Mouse (Mus musculus) MEL (cell line): ENCODE results near the gene Sdhaf1. TPM values are rescaled to one million over a fixed set of nuclear protein-coding genes. Genes with fewer than 3 reads are reported as not detected.

ENCODE experiments used
- DNase-seq: peaks from one replicate; pipeline ENCODE4 v3.0.0; 2011; ENCODE audit warnings: low read depth, low spot score
- H3K27ac ChIP-seq: 2 replicates; pipeline ENCODE4 v1.5.1; 2012; ENCODE audit warnings: low read depth, mild to moderate bottlenecking, control low read depth, low read length, moderate library complexity; ENCODE audit not compliant: control insufficient read depth
- H3K27me3 ChIP-seq, 2 experiments: fragments of 150-350 bp in 1 of 2; sonication (generic) in 1 of 2; 2 replicates each; pipeline ENCODE4 v1.6.1; 2012; ENCODE audit warnings: low read length in 2 of 2, mild to moderate bottlenecking in 2 of 2, improper control_type of control experiment in 1 of 2, moderate library complexity in 1 of 2; ENCODE audit not compliant: insufficient read depth in 2 of 2, control insufficient read depth in 1 of 2
- H3K36me3 ChIP-seq, 2 experiments: 2 replicates each; pipeline ENCODE4 v1.6.1; 2012 to 2014; ENCODE audit warnings: low read length in 2 of 2, improper control_type of control experiment in 1 of 2, inconsistent platforms in 1 of 2, mild to moderate bottlenecking in 1 of 2; ENCODE audit not compliant: insufficient read depth in 2 of 2, control insufficient read depth in 1 of 2
- H3K4me1 ChIP-seq, 2 experiments: fragments of 150-350 bp in 1 of 2; sonication (generic) in 1 of 2; 2 replicates each; pipeline ENCODE4 v1.6.1; 2012; ENCODE audit warnings: low read length in 2 of 2, improper control_type of control experiment in 1 of 2, mild to moderate bottlenecking in 1 of 2; ENCODE audit not compliant: insufficient read depth in 2 of 2, control insufficient read depth in 1 of 2
- H3K4me3 ChIP-seq, 2 experiments: fragments of 150-350 bp in 1 of 2; sonication (generic) in 1 of 2; 2 replicates each; pipeline ENCODE4 v1.5.1; 2012; ENCODE audit warnings: low read depth in 2 of 2, low read length in 2 of 2, mild to moderate bottlenecking in 2 of 2, moderate library complexity in 2 of 2, control low read depth in 1 of 2, improper control_type of control experiment in 1 of 2; ENCODE audit not compliant: control insufficient read depth in 1 of 2, insufficient read depth in 1 of 2
- H3K79me2 ChIP-seq: 2 replicates; pipeline ENCODE4 v1.6.1; 2012; ENCODE audit warnings: mild to moderate bottlenecking, low read length, moderate library complexity; ENCODE audit not compliant: control insufficient read depth, poor library complexity, insufficient read depth
- H3K9ac ChIP-seq: 2 replicates; pipeline ENCODE4 v1.6.1; 2012; ENCODE audit warnings: low read depth, mild to moderate bottlenecking, control low read depth, low read length, moderate library complexity; ENCODE audit not compliant: control insufficient read depth, poor library complexity, severe bottlenecking
- H3K9me3 ChIP-seq: fragments of 150-350 bp; sonication (generic); replicated peaks from 2 replicates; pipeline ENCODE4 v1.6.1; 2012; ENCODE audit warnings: mild to moderate bottlenecking, low read length, improper control_type of control experiment, moderate library complexity; ENCODE audit not compliant: insufficient read depth
- BHLHE40 ChIP-seq: IDR thresholded peaks from 2 replicates; pipeline ENCODE4 v1.6.1; 2012; ENCODE audit warnings: low read depth, mild to moderate bottlenecking, inconsistent platforms, low read length, improper control_type of control experiment, borderline replicate concordance
- CTCF ChIP-seq, 3 experiments: IDR thresholded peaks in 2 of 3; conservative IDR thresholded peaks in 1 of 3; 2 replicates each; pipeline ENCODE4 v1.5.1; 2011 to 2012; ENCODE audit warnings: low read length in 3 of 3, low read depth in 2 of 3, mild to moderate bottlenecking in 2 of 3, improper control_type of control experiment in 1 of 3, inconsistent platforms in 1 of 3, mixed read lengths in 1 of 3, moderate library complexity in 1 of 3; ENCODE audit not compliant: control insufficient read depth in 1 of 3, insufficient read depth in 1 of 3, poor library complexity in 1 of 3, severe bottlenecking in 1 of 3
- ETS1 ChIP-seq: IDR thresholded peaks from 2 replicates; pipeline ENCODE4 v1.6.1; 2012; ENCODE audit warnings: low read depth, mild to moderate bottlenecking, inconsistent platforms, low read length, improper control_type of control experiment, moderate library complexity
- GABPA ChIP-seq: IDR thresholded peaks from 2 replicates; pipeline ENCODE4 v1.6.1; 2012; ENCODE audit warnings: low read depth, mild to moderate bottlenecking, inconsistent platforms, low read length, improper control_type of control experiment, moderate library complexity
- HCFC1 ChIP-seq: IDR thresholded peaks from 2 replicates; pipeline ENCODE4 v1.6.1; 2012; ENCODE audit warnings: low read depth, mild to moderate bottlenecking, inconsistent platforms, low read length, improper control_type of control experiment, moderate library complexity
- JUND ChIP-seq: IDR thresholded peaks from 2 replicates; pipeline ENCODE4 v1.6.1; 2011; ENCODE audit warnings: low read depth, mild to moderate bottlenecking, improper control_type of control experiment, low read length
- MAFK ChIP-seq: IDR thresholded peaks from 2 replicates; pipeline ENCODE4 v1.6.1; 2011; ENCODE audit warnings: low read depth, mild to moderate bottlenecking, low read length, improper control_type of control experiment, borderline replicate concordance
- MYB ChIP-seq: IDR thresholded peaks from 2 replicates; pipeline ENCODE4 v1.6.1; 2011; ENCODE audit warnings: mild to moderate bottlenecking, low read depth, low read length, improper control_type of control experiment
- POLR2AphosphoS2 ChIP-seq: IDR thresholded peaks from 2 replicates; pipeline ENCODE4 v1.6.1; 2011; ENCODE audit warnings: low read length, improper control_type of control experiment
- POLR2AphosphoS5 ChIP-seq: IDR thresholded peaks from 2 replicates; pipeline ENCODE4 v1.6.1; 2012; ENCODE audit warnings: low read depth, borderline replicate concordance, mild to moderate bottlenecking, inconsistent platforms, low read length, moderate library complexity, mixed read lengths
- RAD21 ChIP-seq: IDR thresholded peaks from 2 replicates; pipeline ENCODE4 v1.6.1; 2011; ENCODE audit warnings: mild to moderate bottlenecking, low read depth, low read length, improper control_type of control experiment
- SMC3 ChIP-seq: IDR thresholded peaks from 2 replicates; pipeline ENCODE4 v1.6.1; 2011; ENCODE audit warnings: low read depth, low read length, improper control_type of control experiment
- USF1 ChIP-seq: IDR thresholded peaks from 2 replicates; pipeline ENCODE4 v1.6.1; 2014; ENCODE audit warnings: low read depth, mild to moderate bottlenecking, inconsistent platforms, low read length, improper control_type of control experiment, moderate library complexity
- ZC3H11A ChIP-seq: IDR thresholded peaks from 2 replicates; pipeline ENCODE4 v1.6.1; 2012; ENCODE audit warnings: low read depth, mild to moderate bottlenecking, inconsistent platforms, low read length, improper control_type of control experiment
- ZNF384 ChIP-seq: IDR thresholded peaks from 2 replicates; pipeline ENCODE4 v1.6.1; 2012; ENCODE audit warnings: low read depth, mild to moderate bottlenecking, inconsistent platforms, low read length, improper control_type of control experiment
- polyA plus RNA-seq, 2 experiments: library from polyadenylated mRNA; stranded (reverse) in 1 of 2; unstranded in 1 of 2; fragments of >175 nt in 1 of 2; fragments of >200 nt in 1 of 2; gene quantifications; 2 replicates each; pipeline versions ENCODE4 v1.2.1 to v1.2.4; 2012; ENCODE audit warnings: low replicate concordance in 2 of 2, low read depth in 1 of 2; ENCODE audit not compliant: insufficient read length in 2 of 2, insufficient read depth in 1 of 2, missing spikeins in 1 of 2
- total RNA-seq: library from RNA; depleted of rRNA; stranded (reverse); fragments of 300-350 nt; gene quantifications from 2 replicates; pipeline ENCODE4 v1.2.3, GENCODE M21; 2012

Sdhaf1 gene
- total and polyA plus RNA-seq, 3 experiments: 4.3 to 8.1 TPM; not detected in 1

DNA sequence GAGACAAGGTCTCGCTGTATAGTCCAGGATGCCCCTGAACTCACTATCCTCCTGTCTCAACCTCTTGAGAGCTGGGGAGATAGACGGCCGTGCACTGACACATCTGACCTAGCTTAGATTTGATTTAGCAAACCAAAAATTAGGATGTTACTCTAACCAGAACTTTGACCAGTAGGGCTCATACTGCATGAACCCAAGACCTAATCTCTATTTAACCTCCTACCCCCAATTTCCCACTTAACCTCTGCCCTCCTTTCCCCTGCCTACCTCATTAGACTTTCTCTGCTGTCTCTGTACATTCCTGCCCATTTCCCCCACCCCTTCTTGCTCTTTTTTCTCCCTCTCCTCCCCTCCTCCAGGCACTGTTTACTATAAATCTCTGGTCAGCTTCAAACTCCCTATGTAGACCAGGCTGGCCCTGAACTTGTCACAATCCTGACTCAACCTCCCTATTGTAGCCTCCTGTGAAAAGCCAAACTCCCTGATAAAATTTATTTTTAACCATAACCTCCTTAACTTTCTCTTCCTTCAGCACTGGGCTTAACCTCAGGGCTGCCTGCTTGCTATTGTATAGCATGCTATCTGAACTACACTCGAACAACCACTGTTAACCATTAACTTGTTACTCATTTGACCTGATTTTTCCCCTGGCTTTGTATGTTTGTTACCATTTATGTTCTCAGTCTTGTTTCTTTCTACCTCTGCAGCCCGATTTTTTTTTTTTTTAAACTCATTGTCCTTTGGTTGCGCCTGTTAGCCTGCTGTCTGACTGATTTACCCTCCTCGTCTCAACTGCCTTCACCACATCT, 34.9 kb upstream of the Sdhaf1 start:
- Histone ChIP-seq H3K27ac (no peak overlapping the region), H3K4me3 (no peak overlapping the region), H3K9ac (no peak overlapping the region)

GRCm38 (mm10) chr7:30354059-30354458, 30.4 kb upstream of the Sdhaf1 start:
- H3K9me3 ChIP-seq: no peaks in the 10 kb centered on the region
- no peak for TF ChIP-seq GABPA
- H3K4me3 ChIP-seq: no peak overlapping the region
- H3K79me2 ChIP-seq: no peaks in the 10 kb centered on the region
- H3K4me1 ChIP-seq: no peaks in the 10 kb centered on the region
- no peak overlapping the region for H3K27ac ChIP-seq
- no peak for DNase-seq
- no peaks in the 10 kb centered on the region for H3K36me3 ChIP-seq
- H3K9ac ChIP-seq: no peak overlapping the region
- H3K27me3 ChIP-seq: 0 out of 4 replicates have a peak, but pooled peaks cover 0 to 2% of the 10 kb centered on the region in 2 experiments

More for the DNA sequence above, 34.9 kb upstream of the Sdhaf1 start:
- Histone ChIP-seq H3K4me1 (no peaks in the 10 kb centered on the region), H3K9me3 (no peaks in the 10 kb centered on the region), H3K36me3 (no peaks in the 10 kb centered on the region), H3K27me3 (no peaks in the 10 kb centered on the region), H3K79me2 (no peaks in the 10 kb centered on the region)
- DNase-seq: no peak
- TF ChIP-seq ZNF384: no peak
- TF ChIP-seq JUND: no peak
- no peak for TF ChIP-seq BHLHE40
- TF ChIP-seq POLR2AphosphoS5: no peak
- no peak for TF ChIP-seq CTCF (IDR thresholded peaks at IDR 0.05 in 2 of 3, conservative IDR thresholded peaks at IDR 0.05 in 1 of 3; ENCODE audit: control insufficient read depth in 1 of 3, insufficient read depth in 1 of 3, low read depth in 2 of 3, low read length in 3 of 3, poor library complexity in 1 of 3, severe bottlenecking in 1 of 3)
- TF ChIP-seq MAFK: no peak
- no peak for TF ChIP-seq MYB

DNA sequence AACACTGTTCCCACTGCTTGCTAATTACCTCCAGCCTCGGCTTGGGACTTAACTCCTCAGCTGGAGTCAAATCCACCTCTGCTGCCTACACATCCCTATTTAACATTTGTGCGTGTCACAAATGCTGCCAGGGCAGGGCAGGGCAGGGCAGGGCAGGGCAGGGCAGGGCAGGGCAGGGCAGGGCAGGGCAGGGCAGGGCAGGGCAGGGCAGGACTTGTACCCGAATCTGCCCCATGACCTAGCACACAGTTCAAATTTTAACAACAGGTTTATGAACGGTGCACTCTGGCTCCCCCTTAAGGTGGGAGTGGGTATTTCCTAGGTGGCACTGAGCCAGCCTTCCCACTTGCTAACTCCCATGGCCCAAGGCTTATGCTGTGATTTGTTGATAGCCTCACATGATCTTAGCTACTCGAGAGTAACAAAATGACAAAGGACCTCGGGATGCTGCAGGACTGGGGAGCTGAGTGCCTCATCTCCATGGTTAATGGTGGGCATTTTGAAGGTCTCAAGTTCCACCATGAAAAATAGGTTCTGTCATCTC, 29.7 kb upstream of the Sdhaf1 start:
- no peak overlapping the region for H3K4me3 ChIP-seq
- H3K79me2 ChIP-seq: no peaks in the 10 kb centered on the region
- no peaks in the 10 kb centered on the region for H3K36me3 ChIP-seq
- H3K27me3 ChIP-seq: peaks cover 0 to 2% of the 10 kb centered on the region in 2 experiments; a peak in 1 of 4 replicates
- H3K4me1 ChIP-seq: no peaks in the 10 kb centered on the region
- H3K9me3 ChIP-seq: no peaks in the 10 kb centered on the region
- no peak overlapping the region for H3K27ac ChIP-seq
- TF ChIP-seq USF1 (0 out of 2 replicates have a peak, but pooled peaks have one; percentile 13), CTCF (IDR thresholded peaks at IDR 0.05 in 2 of 3, conservative IDR thresholded peaks at IDR 0.05 in 1 of 3; ENCODE audit: control insufficient read depth in 1 of 3, insufficient read depth in 1 of 3, low read depth in 2 of 3, low read length in 3 of 3, poor library complexity in 1 of 3, severe bottlenecking in 1 of 3) (peak; percentile 50 to 78 (median 75)), ETS1 (no peak), SMC3 (peak; percentile 59), ZC3H11A (peak; percentile 34), HCFC1 (0 out of 2 replicates have a peak, but pooled peaks have one; percentile 11), GABPA (no peak), RAD21 (peak; percentile 63), POLR2AphosphoS2 (no peak)
- no peak overlapping the region for H3K9ac ChIP-seq
- DNase-seq: peak; percentile 77
